Mouse (Mus musculus) layer of hippocampus, adult 9-11 months (tissue): Measurements from ENCODE around the gene Sp4.

Experiments
- DNase-seq: peaks from one replicate; pipeline ENCODE4 v3.0.0; 2022

Sp4 gene

DNA sequence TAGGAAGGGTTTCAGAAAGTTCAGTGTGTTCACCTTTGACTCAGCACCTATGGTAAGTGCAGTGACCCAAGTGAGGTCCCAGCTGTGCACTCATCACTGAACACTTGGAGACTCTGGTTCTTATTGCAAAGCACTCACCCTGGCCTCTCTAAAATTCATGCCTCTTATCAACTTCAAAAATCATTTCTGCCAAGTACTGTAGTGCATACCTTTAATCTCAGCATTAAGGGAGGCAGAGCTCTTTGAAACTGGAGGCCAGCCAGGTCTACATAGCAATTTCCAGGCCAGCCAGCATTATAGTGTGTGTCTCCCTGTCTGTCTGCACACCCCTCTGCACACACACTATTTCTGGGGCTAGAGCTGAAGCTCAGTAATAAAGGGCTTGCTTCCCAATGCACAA is 36.3 kb downstream of the Sp4 start:
- no peak for DNase-seq

DNA sequence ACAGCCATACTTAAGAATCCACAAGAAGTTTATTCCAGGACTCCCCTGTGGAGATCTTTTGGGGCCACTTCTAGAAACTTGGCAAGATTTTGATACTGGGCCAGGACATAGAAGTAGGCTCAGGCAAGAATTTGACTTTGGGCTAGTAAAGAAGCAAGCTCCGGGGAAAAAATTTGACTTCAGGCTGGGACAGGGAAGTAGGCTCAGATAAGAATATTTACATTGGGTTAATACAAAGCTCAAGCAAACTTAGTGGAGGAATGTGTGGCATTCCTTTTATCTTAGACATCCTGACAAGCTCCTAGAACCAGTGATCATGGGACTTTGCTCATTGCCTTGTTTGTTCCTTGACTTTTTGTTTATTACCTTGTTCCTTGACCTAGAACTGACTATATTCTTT is 37.4 kb downstream of the Sp4 start:
- no peak for DNase-seq

DNA sequence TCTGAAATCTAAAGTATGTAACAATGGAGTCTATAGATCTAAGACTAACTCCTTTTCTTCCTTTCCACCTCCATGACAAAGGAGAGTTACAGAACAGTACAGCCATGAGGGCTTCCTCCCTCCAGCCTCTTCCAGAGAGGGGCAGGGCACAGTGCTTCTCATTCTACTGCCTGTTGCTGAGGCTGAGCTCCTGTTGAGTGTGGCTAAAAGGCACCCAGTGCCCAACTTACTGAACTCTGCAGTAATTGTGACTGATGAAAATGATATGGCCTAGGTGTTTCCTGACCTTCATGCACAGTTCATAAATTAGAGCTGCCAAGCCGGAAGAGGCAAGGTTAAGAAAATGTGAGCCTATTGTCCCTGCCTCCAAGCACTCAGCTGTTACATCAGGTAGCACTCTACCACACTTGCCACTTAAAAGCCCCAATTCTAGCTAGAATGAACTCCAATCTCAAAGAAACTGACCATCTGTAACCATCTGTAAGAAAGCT is 45.9 kb downstream of the Sp4 start:
- DNase-seq, result no peak

DNA sequence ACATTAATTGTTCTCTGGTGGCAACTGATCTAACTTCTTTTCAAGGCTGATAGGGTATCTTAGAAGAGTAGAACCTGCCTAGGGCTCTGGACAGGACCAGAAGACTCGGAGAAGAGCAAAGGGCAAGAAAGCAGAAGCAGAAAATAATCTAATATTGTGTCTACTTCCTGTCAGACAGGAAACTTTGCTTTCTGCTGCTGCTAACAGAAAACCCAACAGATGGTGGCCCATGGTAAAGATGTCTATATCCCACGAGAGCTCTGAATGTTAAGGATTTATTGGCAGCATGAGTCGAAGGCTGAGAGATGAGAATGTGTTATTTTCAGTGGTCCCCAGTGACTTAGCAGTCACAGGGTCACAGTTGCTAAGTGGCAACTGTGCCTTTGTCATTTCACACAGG is 80.1 kb downstream of the Sp4 start:
- DNase-seq, result no peak

DNA sequence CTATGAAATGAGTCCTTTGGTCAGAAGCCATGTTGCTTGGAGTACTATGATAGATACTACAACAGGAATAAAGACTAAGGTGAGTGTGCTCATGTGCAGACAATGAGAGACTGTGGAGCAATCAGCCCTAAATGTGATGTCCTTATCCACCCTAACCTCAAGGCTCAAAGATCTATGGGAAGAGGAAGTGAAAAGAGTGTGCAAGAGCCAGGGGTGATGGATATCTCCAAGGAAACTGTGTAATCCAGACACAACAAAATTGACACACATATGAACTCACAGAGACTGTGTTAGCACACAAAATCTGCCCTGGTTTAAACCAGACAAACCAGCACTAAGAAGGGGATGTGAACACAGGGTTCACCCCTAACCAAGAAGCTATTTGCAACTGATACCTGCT is 81.2 kb downstream of the Sp4 start:
- DNase-seq, result no peak

DNA sequence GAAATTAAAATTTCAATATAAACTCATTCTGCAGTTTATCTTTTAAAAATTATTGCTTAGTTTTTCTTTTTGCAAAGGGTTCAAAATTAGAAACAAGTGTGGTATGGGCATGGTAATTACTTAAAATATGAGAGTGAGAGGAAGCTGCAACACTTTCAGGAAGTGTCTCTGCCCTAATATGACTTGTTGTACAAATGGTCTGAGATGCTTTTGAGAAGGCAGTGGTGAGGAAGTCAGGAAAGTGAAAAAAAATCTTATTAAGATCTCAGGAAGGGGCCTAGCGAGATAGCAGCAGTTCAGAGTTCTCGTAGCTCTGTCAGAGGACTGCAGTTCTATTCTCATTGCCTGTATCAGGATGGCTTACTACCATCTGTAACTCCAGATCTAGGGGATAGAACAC is 89.1 kb downstream of the Sp4 start:
- DNase-seq, result no peak

DNA sequence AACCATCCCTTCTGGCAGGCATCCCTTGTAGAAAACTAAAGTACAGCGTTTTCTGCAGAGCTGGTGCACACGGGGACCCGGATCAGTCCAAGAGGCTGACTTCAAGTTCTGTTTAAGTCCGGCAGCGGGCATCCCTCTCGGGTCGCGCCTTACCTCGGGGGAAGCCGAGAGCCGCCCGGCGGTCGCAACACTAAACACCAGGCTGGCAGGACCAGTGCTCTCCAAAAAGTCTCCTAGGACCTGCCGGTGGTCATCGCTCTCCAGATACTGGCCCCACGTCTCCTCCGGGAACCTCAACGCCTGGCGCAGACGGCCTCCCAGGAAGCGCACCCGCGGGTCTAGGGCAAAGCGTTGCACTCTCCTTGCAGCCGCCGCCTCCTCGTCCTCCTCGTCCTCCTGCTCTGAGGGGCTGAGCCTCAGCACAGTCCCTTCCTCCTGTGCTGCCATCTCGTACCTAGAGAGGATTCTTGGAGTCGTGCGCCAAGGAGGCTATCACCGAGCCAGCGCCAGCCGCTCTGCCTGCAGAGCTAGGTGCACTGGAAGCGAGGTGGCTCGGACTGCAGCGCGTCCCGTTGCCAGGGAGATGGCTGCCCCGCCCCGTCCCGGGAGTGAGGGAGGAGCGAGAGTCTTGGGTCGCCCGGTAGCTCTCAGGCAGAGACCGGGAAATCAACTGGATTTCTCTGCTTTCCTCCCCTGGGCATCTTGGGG is 102.7 kb downstream of the Sp4 start, which contains the start of gene Dnah11:
Gene Dnah11 (minus strand): TSS at position 658 of the 708 bp plus-strand sequence.
- DNase-seq, result peak; percentile 5

DNA sequence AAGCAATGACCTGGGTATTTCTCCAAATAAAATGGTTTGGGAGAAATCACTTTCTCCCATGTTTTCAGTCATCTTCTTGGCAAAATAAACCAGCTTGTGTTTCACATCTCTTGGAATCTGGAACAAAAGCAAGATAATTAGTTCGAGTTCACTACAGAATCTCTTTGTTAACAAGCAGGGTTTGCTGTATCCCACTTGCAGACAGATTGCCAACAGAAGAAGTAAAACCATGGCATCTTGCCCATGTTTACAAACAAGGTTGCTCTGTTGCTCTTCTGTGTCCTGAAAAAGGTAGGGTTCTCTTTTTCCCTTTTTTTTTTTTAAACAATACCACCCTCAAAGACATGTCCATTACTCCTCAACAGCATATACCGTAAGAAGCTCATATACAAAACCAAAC is 104.7 kb downstream of the Sp4 start:
- DNase-seq, result no peak

DNA sequence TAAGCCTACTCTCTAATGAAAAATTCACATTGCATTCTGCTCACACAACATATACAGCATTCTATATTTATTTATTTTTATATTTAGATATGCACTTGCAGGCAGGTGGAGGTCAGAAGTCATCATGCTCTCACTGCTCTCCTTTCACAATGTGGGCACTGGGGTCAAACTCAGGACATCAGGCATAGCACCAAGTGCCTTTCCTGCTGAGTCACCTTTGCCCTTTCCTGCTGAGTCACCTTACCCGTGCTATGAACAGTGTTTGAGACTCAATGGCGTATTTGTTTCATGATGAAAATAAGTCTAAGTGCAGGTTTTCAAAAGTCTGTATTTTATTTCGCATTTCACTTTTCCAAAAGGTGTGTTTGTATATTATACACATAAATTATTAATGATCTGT is 111.7 kb downstream of the Sp4 start:
- no peak for DNase-seq

DNA sequence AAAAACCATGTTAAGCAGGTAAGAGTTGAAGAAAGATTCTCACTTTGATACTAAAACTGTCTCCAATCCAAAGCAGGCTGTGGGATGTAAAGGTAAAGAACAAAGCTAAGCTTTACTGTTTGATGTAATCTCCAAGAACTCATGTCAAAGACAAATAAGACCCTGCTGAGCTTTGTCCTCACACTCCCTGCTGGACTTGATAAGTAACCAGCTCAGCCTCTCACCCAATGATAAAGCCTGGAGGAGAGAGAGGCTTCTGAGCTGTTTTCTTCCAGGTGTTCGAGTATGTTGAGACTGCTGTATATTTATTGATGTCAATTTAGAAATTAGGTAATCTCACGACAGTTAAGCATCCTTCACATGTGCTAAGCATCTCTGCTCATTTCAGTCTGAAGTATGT is 113.6 kb downstream of the Sp4 start:
- no peak for DNase-seq

DNA sequence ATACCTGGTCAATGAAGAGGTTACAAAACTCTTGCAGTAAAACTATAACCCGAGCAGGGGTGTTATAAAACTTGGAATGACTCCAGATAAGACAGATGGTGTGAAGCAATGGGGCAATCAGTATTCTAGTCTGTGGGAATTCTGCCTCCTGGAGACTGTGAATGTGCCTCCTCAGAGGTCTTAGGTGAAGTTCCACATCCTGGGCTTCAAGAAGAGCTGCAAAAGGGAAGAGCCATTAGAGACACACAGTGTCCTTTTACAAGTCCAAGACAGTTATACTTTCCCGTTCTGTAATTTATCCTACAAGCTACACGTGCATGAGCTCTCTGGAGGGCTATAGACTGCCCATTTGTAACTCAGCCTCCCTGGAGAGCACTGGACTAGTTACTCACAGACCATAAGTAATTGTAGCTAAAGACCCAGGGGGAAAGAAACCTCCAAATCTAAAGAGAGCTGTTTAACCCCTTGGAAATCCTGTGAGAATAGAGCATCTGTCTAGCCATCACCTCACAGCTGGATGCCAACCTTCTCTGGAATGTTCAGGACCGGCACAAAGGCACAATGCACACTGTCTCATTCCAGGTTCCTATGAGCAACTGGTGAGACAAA is 114.3 kb downstream of the Sp4 start:
- no peak for DNase-seq

DNA sequence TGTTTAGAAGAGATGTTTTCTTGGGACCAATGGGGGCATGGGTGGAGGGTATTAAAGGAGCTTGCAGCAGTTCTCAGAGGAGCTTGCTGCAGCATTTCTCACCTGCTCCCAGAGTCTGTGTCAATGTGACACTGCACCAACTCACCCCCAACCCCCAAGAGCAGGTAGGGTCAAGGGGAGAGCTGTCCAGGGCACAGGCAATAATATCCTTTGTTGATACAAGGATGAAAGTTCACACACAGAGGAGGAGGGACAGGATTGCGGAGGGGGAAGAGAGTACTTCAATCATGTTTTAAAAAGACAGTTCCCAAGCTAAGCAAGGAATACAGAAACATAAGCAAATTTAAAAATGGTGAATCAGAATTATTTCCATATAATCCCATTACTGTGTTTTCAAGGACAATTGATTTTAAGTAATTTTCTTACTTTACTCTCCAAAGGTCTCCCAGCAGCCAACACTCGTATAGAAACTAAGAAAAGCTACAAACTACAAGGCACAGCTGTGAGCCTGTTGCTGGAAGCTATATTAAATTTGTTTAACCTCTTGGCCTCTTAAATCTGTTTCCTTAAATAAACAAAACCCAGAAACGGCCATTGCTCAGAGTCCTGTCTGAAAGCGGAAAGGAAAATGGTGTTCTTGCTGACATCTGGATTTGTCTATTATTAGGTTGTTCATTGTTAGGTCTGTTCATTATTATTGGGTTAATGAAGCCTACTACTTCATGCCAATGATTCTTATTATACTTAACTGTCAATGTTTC is 114.9 kb downstream of the Sp4 start:
- DNase-seq, result no peak
